7 mouse cellular contexts compared by ENCODE assay signal in the genomic region with DNA sequence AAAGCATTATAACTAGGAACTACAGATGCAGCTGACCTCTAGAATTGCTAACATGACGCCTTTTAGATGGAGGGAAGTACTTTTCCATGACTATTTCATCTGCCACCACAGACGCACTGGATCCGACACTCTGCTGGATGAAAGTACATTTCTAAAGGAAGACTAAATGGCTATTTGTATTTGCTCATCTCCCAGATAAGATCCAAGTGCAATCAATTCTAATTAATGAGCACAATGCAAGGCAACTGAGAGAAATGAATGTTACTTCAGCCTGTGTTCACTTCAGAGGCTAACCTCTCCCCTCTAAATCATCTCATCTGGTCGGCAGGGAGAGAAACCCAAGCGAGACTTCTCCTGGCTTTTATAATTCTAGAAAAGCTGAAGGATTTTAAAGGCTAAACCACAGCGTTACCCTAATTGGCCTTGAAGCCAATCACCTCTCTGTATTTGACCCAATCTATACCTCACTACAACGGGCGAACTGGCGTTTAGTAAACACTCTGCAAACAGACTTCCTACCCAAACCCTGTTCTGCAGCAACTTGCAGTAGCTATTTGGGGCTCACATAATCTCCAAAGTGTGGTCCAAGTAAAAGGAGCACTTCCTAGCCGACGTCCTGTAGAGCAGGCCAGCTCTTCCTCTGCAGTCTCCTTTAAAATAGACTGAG. TPM values are rescaled to one million over a fixed set of nuclear protein-coding genes. Genes with fewer than 3 reads are reported as not detected.
DNase-seq lines count a peak whose midpoint lies in the region; ATAC-seq and TF ChIP-seq lines count a peak whose summit lies in the region.

No protein-coding gene starts in this region.

- no peak for DNase-seq in lung, postnatal 0 days (ENCODE audit: low spot score)
- DNase-seq in lung, postnatal 14 days, result no peak
- DNase-seq in thymus, postnatal 0 days (ENCODE audit: low spot score), result no peak
- no peak for DNase-seq in right cerebral cortex, postnatal 14 days

- 4% methylated on average over 11 of the region's 11 CpGs for WGBS in lung, postnatal 0 days
- WGBS in embryonic facial prominence, embryonic 13.5 days, result 15% methylated on average over 11 of the region's 11 CpGs
- WGBS in intestine, postnatal 0 days, result 4% methylated on average over 11 of the region's 11 CpGs
- WGBS in neural tube, embryonic 12.5 days, result 15% methylated on average over 11 of the region's 11 CpGs

- H3K9ac ChIP-seq in lung, postnatal 0 days (replicated peaks; ENCODE audit: low read depth), result peak overlapping the region; percentile 86
- peak overlapping the region; percentile 82 for H3K9ac ChIP-seq in embryonic facial prominence, embryonic 13.5 days
- H3K9ac ChIP-seq in intestine, postnatal 0 days (ENCODE audit: low read depth, low read length), result peak overlapping the region; percentile 67
- H3K9ac ChIP-seq in neural tube, embryonic 12.5 days, result peak overlapping the region; percentile 64

- peak overlapping the region; percentile 88 for H3K27ac ChIP-seq in lung, postnatal 0 days (ENCODE audit: low read length)
- peak overlapping the region; percentile 85 for H3K27ac ChIP-seq in embryonic facial prominence, embryonic 13.5 days
- peak overlapping the region; percentile 69 for H3K27ac ChIP-seq in intestine, postnatal 0 days (ENCODE audit: low read depth, low read length)
- H3K27ac ChIP-seq in neural tube, embryonic 12.5 days, result 0 out of 2 replicates have a peak overlapping the region, but pooled peaks have one; percentile 43

- H3K9me3 ChIP-seq in lung, postnatal 0 days (ENCODE audit: low read length), result no peaks in the 10 kb centered on the region
- H3K9me3 ChIP-seq in embryonic facial prominence, embryonic 13.5 days, result no peaks in the 10 kb centered on the region
- no peaks in the 10 kb centered on the region for H3K9me3 ChIP-seq in intestine, postnatal 0 days (ENCODE audit: control insufficient read depth)
- no peaks in the 10 kb centered on the region for H3K9me3 ChIP-seq in neural tube, embryonic 12.5 days

- H3K4me3 ChIP-seq in lung, postnatal 0 days (ENCODE audit: low read depth, low read length), result peak overlapping the region; percentile 75
- H3K4me3 ChIP-seq in embryonic facial prominence, embryonic 13.5 days, result peak overlapping the region; percentile 70
- H3K4me3 ChIP-seq in intestine, postnatal 0 days (ENCODE audit: low read depth, low read length), result peak overlapping the region; percentile 70
- peak overlapping the region; percentile 66 for H3K4me3 ChIP-seq in neural tube, embryonic 12.5 days

- peak overlapping the region; percentile 82 for H3K4me2 ChIP-seq in lung, postnatal 0 days (replicated peaks; ENCODE audit: low read depth, low read length)
- peak overlapping the region; percentile 75 for H3K4me2 ChIP-seq in embryonic facial prominence, embryonic 13.5 days
- H3K4me2 ChIP-seq in intestine, postnatal 0 days (replicated peaks; ENCODE audit: low read depth), result peak overlapping the region; percentile 75
- H3K4me2 ChIP-seq in neural tube, embryonic 12.5 days (replicated peaks), result peak overlapping the region; percentile 85

- H3K27me3 ChIP-seq in lung, postnatal 0 days (replicated peaks; ENCODE audit: insufficient read depth, low read length), result no peaks in the 10 kb centered on the region
- H3K27me3 ChIP-seq in embryonic facial prominence, embryonic 13.5 days, result no peaks in the 10 kb centered on the region
- H3K27me3 ChIP-seq in intestine, postnatal 0 days (replicated peaks; ENCODE audit: control insufficient read depth, insufficient read depth, low read length), result no peaks in the 10 kb centered on the region
- no peaks in the 10 kb centered on the region for H3K27me3 ChIP-seq in neural tube, embryonic 12.5 days (replicated peaks)

- no peaks in the 10 kb centered on the region; the same call in 1 of the 2 replicates for H3K4me1 ChIP-seq in lung, postnatal 0 days (ENCODE audit: insufficient read depth, low read depth, low read length)
- peaks cover 13% of the 10 kb centered on the region for H3K4me1 ChIP-seq in embryonic facial prominence, embryonic 13.5 days
- H3K4me1 ChIP-seq in intestine, postnatal 0 days (replicated peaks; ENCODE audit: control insufficient read depth, insufficient read depth, low read length), result no peaks in the 10 kb centered on the region
- H3K4me1 ChIP-seq in neural tube, embryonic 12.5 days, result peaks cover 11% of the 10 kb centered on the region

- no peak for TF ChIP-seq EP300 in lung, postnatal 0 days (IDR thresholded peaks at IDR 0.05)

- peaks cover 11% of the 10 kb centered on the region for H3K36me3 ChIP-seq in lung, postnatal 0 days (ENCODE audit: insufficient read depth, low read length)
- H3K36me3 ChIP-seq in embryonic facial prominence, embryonic 13.5 days, result peaks cover 23% of the 10 kb centered on the region
- peaks cover 18% of the 10 kb centered on the region for H3K36me3 ChIP-seq in intestine, postnatal 0 days (ENCODE audit: control insufficient read depth, insufficient read depth)
- peaks cover 20% of the 10 kb centered on the region for H3K36me3 ChIP-seq in neural tube, embryonic 12.5 days

- TF ChIP-seq CTCF in lung, postnatal 0 days (IDR thresholded peaks at IDR 0.05), result no peak
- TF ChIP-seq CTCF in intestine, postnatal 0 days (IDR thresholded peaks at IDR 0.05; ENCODE audit: low read depth), result no peak

- no peak for ATAC-seq in lung, postnatal 0 days
- ATAC-seq in embryonic facial prominence, embryonic 13.5 days (ENCODE audit: insufficient number of reproducible peaks, insufficient read depth, low FRiP score, low TSS enrichment, low read depth), result peak; percentile 15; the same call in 1 of the 2 replicates
- ATAC-seq in intestine, postnatal 0 days, result no peak
- no peak for ATAC-seq in neural tube, embryonic 12.5 days (ENCODE audit: low FRiP score, low read depth)

RNA-seq across cellular contexts. Expression of gene Orc5, which starts 0.7 kb away (rescaled TPM):
- polyA plus RNA-seq in lung, postnatal 0 days (2015; fragmentation: Nextera tagmentation; extraction: Ambion mirVana), result 22.6 and 25.0 TPM in 2 replicates
- polyA plus RNA-seq in embryonic facial prominence, embryonic 13.5 days (2015; fragmentation: Nextera tagmentation; extraction: Ambion mirVana), result 36.9 and 37.7 TPM in 2 replicates
- polyA plus RNA-seq in intestine, postnatal 0 days (2015; fragmentation: Nextera tagmentation; extraction: Ambion mirVana), result 18.1 and 18.5 TPM in 2 replicates
- polyA plus RNA-seq in neural tube, embryonic 12.5 days (2016; fragmentation: Nextera tagmentation; extraction: Ambion mirVana), result 38.8 and 38.9 TPM in 2 replicates
- polyA plus RNA-seq in thymus, postnatal 0 days (2015; fragmentation: Nextera tagmentation; extraction: Ambion mirVana), result 38.2 and 38.6 TPM in 2 replicates
